Mouse (Mus musculus) left cerebral cortex, adult 2 months (tissue): ENCODE results near the gene Il12b. TPM values are rescaled to one million over a fixed set of nuclear protein-coding genes. Genes with fewer than 3 reads are reported as not detected.
"Not testable (repeated sequence)": the region's sequence is repeated elsewhere in the genome, so short reads cannot be mapped to it uniquely, and the experiment has no call there.

Source experiments
- DNase-seq, 2 experiments: peaks; one replicate each; pipeline ENCODE4 v3.0.0; 2021 to 2022; ENCODE audit warnings: low spot score in 2 of 2, mixed read lengths in 1 of 2; ENCODE audit errors: extremely low spot score in 1 of 2
- H3K27ac ChIP-seq: fragments of 200-600 bp; 2 replicates; pipeline ENCODE4 v1.8.1; 2022
- H3K4me3 ChIP-seq: fragments of 200-600 bp; 2 replicates; pipeline ENCODE4 v1.8.1; 2022
- CTCF ChIP-seq: fragments of 200-600 bp; IDR thresholded peaks from 2 replicates; pipeline ENCODE4 v1.8.1; 2022; ENCODE audit warnings: antibody characterized with exemption, mild to moderate bottlenecking, moderate library complexity
- intact Hi-C: fragments of 180-260 bp; cut with DNase I; formaldehyde crosslinking; loops from one replicate; pipeline ENCODE4 v1.15.1; 2025
- total RNA-seq, 2 experiments: library from RNA; stranded (reverse); gene quantifications; 2 replicates each; pipeline ENCODE4 v1.2.3; 2021

Il12b gene
- total RNA-seq, 2 experiments from 2014 or later: not detected

- intact Hi-C loops: no loop called here
- no peak for TF ChIP-seq CTCF
- no peak for DNase-seq
- Histone ChIP-seq H3K4me3 (no peak overlapping the region), H3K27ac (no peak overlapping the region)
Measured at GRCm38 (mm10) chr11:44417403-44417802, 17.5 kb downstream of the Il12b start.

- intact Hi-C loops: no loop called here
- DNase-seq: no peak
- Histone ChIP-seq H3K4me3 (no peak overlapping the region), H3K27ac (no peak overlapping the region)
- TF ChIP-seq CTCF: no peak
Measured at GRCm38 (mm10) chr11:44422337-44423111, 22.7 kb downstream of the Il12b start.

GRCm38 (mm10) chr11:44423261-44423660, 23.4 kb downstream of the Il12b start:
- DNase-seq: no peak
- no peak overlapping the region for H3K4me3 ChIP-seq

GRCm38 (mm10) chr11:44423955-44424354, 24.1 kb downstream of the Il12b start:
- TF ChIP-seq CTCF: no peak
- no peak overlapping the region for H3K4me3 ChIP-seq
- DNase-seq: no peak
- intact Hi-C loops: no loop called here
- no peak overlapping the region for H3K27ac ChIP-seq

More at GRCm38 (mm10) chr11:44423261-44423660, 23.4 kb downstream of the Il12b start:
- intact Hi-C loops: no loop called here
- TF ChIP-seq CTCF: no peak
- H3K27ac ChIP-seq: no peak overlapping the region

- no peak for TF ChIP-seq CTCF
- intact Hi-C loops: no loop called here
- H3K4me3 ChIP-seq: no peak overlapping the region
- no peak overlapping the region for H3K27ac ChIP-seq
- DNase-seq: no peak
Measured at GRCm38 (mm10) chr11:44425006-44425405, 25.1 kb downstream of the Il12b start.

GRCm38 (mm10) chr11:44425626-44426025, 25.8 kb downstream of the Il12b start:
- intact Hi-C loops: no loop called here
- no peak for TF ChIP-seq CTCF
- Histone ChIP-seq H3K4me3 (no peak overlapping the region), H3K27ac (no peak overlapping the region)
- no peak for DNase-seq

GRCm38 (mm10) chr11:44427951-44428350, 28.1 kb downstream of the Il12b start:
- Histone ChIP-seq H3K4me3 (no peak overlapping the region), H3K27ac (no peak overlapping the region)
- intact Hi-C loops: no loop called here

GRCm38 (mm10) chr11:44430036-44430435, 30.2 kb downstream of the Il12b start:
- no peak for DNase-seq
- Histone ChIP-seq H3K4me3 (no peak overlapping the region), H3K27ac (no peak overlapping the region)
- intact Hi-C loops: no loop called here
- no peak for TF ChIP-seq CTCF

More at GRCm38 (mm10) chr11:44427951-44428350, 28.1 kb downstream of the Il12b start:
- TF ChIP-seq CTCF: no peak
- DNase-seq: no peak

GRCm38 (mm10) chr11:44437786-44438185, 37.9 kb downstream of the Il12b start:
- H3K27ac ChIP-seq: no peak overlapping the region
- no peak for DNase-seq
- H3K4me3 ChIP-seq: no peak overlapping the region
- intact Hi-C loops: no loop called here
- TF ChIP-seq CTCF: no peak

- intact Hi-C loops: loop anchor here (5.0 kb wide), 1 partner anchor 119 kb away; no protein-coding TSS in a partner anchor
Measured at GRCm38 (mm10) chr11:44451046-44451445, 51.2 kb downstream of the Il12b start.

GRCm38 (mm10) chr11:44452016-44452415, 52.2 kb downstream of the Il12b start:
- H3K27ac ChIP-seq, H3K4me3 ChIP-seq, DNase-seq: not testable (repeated sequence)
- intact Hi-C loops: loop anchor here (5.0 kb wide), 1 partner anchor 120 kb away; no protein-coding TSS in a partner anchor

More at GRCm38 (mm10) chr11:44451046-44451445, 51.2 kb downstream of the Il12b start:
- H3K27ac ChIP-seq: no peak overlapping the region
- no peak for TF ChIP-seq CTCF
- DNase-seq: no peak
- H3K4me3 ChIP-seq: no peak overlapping the region

- intact Hi-C loops: loop anchor here (1.0 to 5.0 kb wide), 2 partner anchors 121 to 686 kb away; no protein-coding TSS in a partner anchor
- TF ChIP-seq CTCF: peak; percentile 88
Measured at GRCm38 (mm10) chr11:44453423-44453822, 53.6 kb downstream of the Il12b start.

GRCm38 (mm10) chr11:44461493-44461892, 61.6 kb downstream of the Il12b start:
- DNase-seq: no peak
- H3K27ac ChIP-seq: no peak overlapping the region
- intact Hi-C loops: no loop called here
- no peak for TF ChIP-seq CTCF
- no peak overlapping the region for H3K4me3 ChIP-seq

More at GRCm38 (mm10) chr11:44453423-44453822, 53.6 kb downstream of the Il12b start:
- DNase-seq: peak; percentile 44 to 54
- Histone ChIP-seq H3K27ac (no peak overlapping the region), H3K4me3 (no peak overlapping the region)

Other genes with a start within 250 kb of the Il12b start
- gene Ublcp1, start 70.4 kb downstream of the Il12b start, total RNA-seq: 10 to 100 TPM; 45.7 to 50.1 TPM
- gene Rnf145, start 118.9 kb downstream of the Il12b start, total RNA-seq: 10 to 100 TPM; 82.0 to 97.8 TPM
- gene Ebf1, start 217.3 kb downstream of the Il12b start, total RNA-seq: 1 to 10 TPM; 3.3 to 3.6 TPM